Mouse (Mus musculus): ENCODE measurements around the gene 5330417C22Rik. TPM values are rescaled to one million over a fixed set of nuclear protein-coding genes. Genes with fewer than 3 reads are reported as not detected.

5330417C22Rik gene
- total and polyA plus RNA-seq, 3 experiments = 0.08 to 0.31 TPM; not detected in 1

GRCm38 (mm10) chr3:108494861-108495474, 41.4 kb downstream of the 5330417C22Rik start:
- Histone ChIP-seq H3K36me3 (ENCODE audit: control insufficient read depth in 1 of 2, insufficient read depth in 2 of 2, low read length in 2 of 2) (no peaks in the 10 kb centered on the region), H3K4me1 (ENCODE audit: control insufficient read depth in 1 of 2, insufficient read depth in 2 of 2, low read length in 2 of 2) (no peaks in the 10 kb centered on the region), H3K9me3 (replicated peaks; ENCODE audit: insufficient read depth, low read length) (no peaks in the 10 kb centered on the region), H3K27me3 (ENCODE audit: control insufficient read depth in 1 of 2, insufficient read depth in 2 of 2, low read length in 2 of 2) (peaks cover 27 to 39% of the 10 kb centered on the region in 2 experiments), H3K27ac (ENCODE audit: control insufficient read depth, low read depth, low read length) (no peak overlapping the region), H3K9ac (ENCODE audit: control insufficient read depth, low read depth, low read length, poor library complexity, severe bottlenecking) (no peak overlapping the region), H3K79me2 (ENCODE audit: control insufficient read depth, insufficient read depth, low read length, poor library complexity) (no peaks in the 10 kb centered on the region), H3K4me3 (ENCODE audit: control insufficient read depth in 1 of 2, insufficient read depth in 1 of 2, low read depth in 2 of 2, low read length in 2 of 2) (no peak overlapping the region)
- TF ChIP-seq CTCF (IDR thresholded peaks at IDR 0.05 in 2 of 3, conservative IDR thresholded peaks at IDR 0.05 in 1 of 3; ENCODE audit: control insufficient read depth in 1 of 3, insufficient read depth in 1 of 3, low read depth in 2 of 3, low read length in 3 of 3, poor library complexity in 1 of 3, severe bottlenecking in 1 of 3) (no peak), RAD21 (IDR thresholded peaks at IDR 0.05; ENCODE audit: low read depth, low read length) (no peak), POLR2A (IDR thresholded peaks at IDR 0.05; ENCODE audit: control insufficient read depth in 1 of 2, insufficient read depth in 1 of 2, low read depth in 1 of 2, low read length in 2 of 2, poor library complexity in 1 of 2) (no peak), E2F4 (IDR thresholded peaks at IDR 0.05; ENCODE audit: borderline replicate concordance, low read depth, low read length) (no peak)
- no peak for DNase-seq (ENCODE audit: low read depth, low spot score)

GRCm38 (mm10) chr3:108489968-108490367, 46.4 kb downstream of the 5330417C22Rik start:
- TF ChIP-seq POLR2AphosphoS5 (IDR thresholded peaks at IDR 0.05; ENCODE audit: borderline replicate concordance, low read depth, low read length) (no peak), BHLHE40 (IDR thresholded peaks at IDR 0.05; ENCODE audit: borderline replicate concordance, low read depth, low read length) (no peak), SMC3 (IDR thresholded peaks at IDR 0.05; ENCODE audit: low read depth, low read length) (peak; percentile 67), JUND (IDR thresholded peaks at IDR 0.05; ENCODE audit: low read depth, low read length) (no peak), TBP (IDR thresholded peaks at IDR 0.05; ENCODE audit: low read depth, low read length) (no peak), ZKSCAN1 (IDR thresholded peaks at IDR 0.05; ENCODE audit: low read depth, low read length) (no peak), MXI1 (IDR thresholded peaks at IDR 0.05; ENCODE audit: low read depth, low read length) (no peak), E2F4 (IDR thresholded peaks at IDR 0.05; ENCODE audit: borderline replicate concordance, low read depth, low read length) (no peak), GATA1 (IDR thresholded peaks at IDR 0.05; ENCODE audit: low read depth, low read length) (no peak), EP300 (IDR thresholded peaks at IDR 0.05; ENCODE audit: low read depth in 1 of 2, low read length in 2 of 2) (no peak), ETS1 (IDR thresholded peaks at IDR 0.05; ENCODE audit: low read depth, low read length) (no peak), NELFE (IDR thresholded peaks at IDR 0.05; ENCODE audit: low read depth, low read length) (no peak), ZMIZ1 (IDR thresholded peaks at IDR 0.05; ENCODE audit: low read depth, low read length) (no peak), MEF2A (IDR thresholded peaks at IDR 0.05; ENCODE audit: extremely low read depth, insufficient replicate concordance, low read depth, low read length, poor library complexity, severe bottlenecking) (no peak), CTCF (IDR thresholded peaks at IDR 0.05 in 2 of 3, conservative IDR thresholded peaks at IDR 0.05 in 1 of 3; ENCODE audit: control insufficient read depth in 1 of 3, insufficient read depth in 1 of 3, low read depth in 2 of 3, low read length in 3 of 3, poor library complexity in 1 of 3, severe bottlenecking in 1 of 3) (peak; percentile 40 to 83 (median 58)), ZC3H11A (IDR thresholded peaks at IDR 0.05; ENCODE audit: low read depth, low read length) (peak; percentile 35; the same call in 1 of the 2 replicates), RAD21 (IDR thresholded peaks at IDR 0.05; ENCODE audit: low read depth, low read length) (peak; percentile 50), MYC (IDR thresholded peaks at IDR 0.05; ENCODE audit: low read depth, low read length) (peak; percentile 72; the same call in 1 of the 2 replicates)
- H3K79me2 ChIP-seq (ENCODE audit: control insufficient read depth, insufficient read depth, low read length, poor library complexity) = no peaks in the 10 kb centered on the region
- H3K4me1 ChIP-seq (ENCODE audit: control insufficient read depth in 1 of 2, insufficient read depth in 2 of 2, low read length in 2 of 2) = no peaks in the 10 kb centered on the region
- DNase-seq (ENCODE audit: low read depth, low spot score) = peak; percentile 64
- no peak overlapping the region for H3K9ac ChIP-seq (ENCODE audit: control insufficient read depth, low read depth, low read length, poor library complexity, severe bottlenecking)
- H3K36me3 ChIP-seq (ENCODE audit: control insufficient read depth in 1 of 2, insufficient read depth in 2 of 2, low read length in 2 of 2) = no peaks in the 10 kb centered on the region
- H3K9me3 ChIP-seq (replicated peaks; ENCODE audit: insufficient read depth, low read length) = no peaks in the 10 kb centered on the region
- peaks cover 8 to 16% of the 10 kb centered on the region in 2 experiments for H3K27me3 ChIP-seq (ENCODE audit: control insufficient read depth in 1 of 2, insufficient read depth in 2 of 2, low read length in 2 of 2)
- no peak overlapping the region for H3K27ac ChIP-seq (ENCODE audit: control insufficient read depth, low read depth, low read length)
- no peak overlapping the region for H3K4me3 ChIP-seq (ENCODE audit: control insufficient read depth in 1 of 2, insufficient read depth in 1 of 2, low read depth in 2 of 2, low read length in 2 of 2)

Data from MEL (cell line).